Mouse (Mus musculus): ENCODE results near the gene Pabpc4l. TPM values are rescaled to one million over a fixed set of nuclear protein-coding genes. Genes with fewer than 3 reads are reported as not detected.

Gene Pabpc4l
- polyA plus RNA-seq (2017; shearing (Covaris generic)), result not detected

GRCm38 (mm10) chr3:46447481-46448265 is at the start of gene Pabpc4l:
Gene Pabpc4l, minus strand, starts transcription at chr3:46448219.

